Mouse (Mus musculus) neural tube, embryonic 15.5 days (tissue): ENCODE measurements around the gene Rap1gds1. TPM values are rescaled to one million over a fixed set of nuclear protein-coding genes. Genes with fewer than 3 reads are reported as not detected.

ENCODE experiments used
- polyA plus RNA-seq: library from polyadenylated mRNA; unstranded; fragments of >200 nt; fragmentation: Nextera tagmentation; extraction: Ambion mirVana; gene quantifications from 2 replicates; pipeline ENCODE4 v1.2.1, GENCODE M21; 2015

Rap1gds1 gene
- polyA plus RNA-seq, 1 experiment from 2014 or later, result 124 TPM

Other genes starting within 250 kb of the Rap1gds1 start
- gene Stpg2, start 130.5 kb upstream of the Rap1gds1 start, polyA plus RNA-seq, result 0.12 TPM in 1 of 2 replicates, not detected in the other